Mouse (Mus musculus) liver, adult 10 weeks (tissue): ENCODE measurements around the gene Wdr38. TPM values are rescaled to one million over a fixed set of nuclear protein-coding genes. Genes with fewer than 3 reads are reported as not detected.

Experiments
- polyA plus RNA-seq: library from polyadenylated mRNA; stranded (reverse); fragments of 350-450 nt; fragmentation: Illumina TruSeq; extraction: RNeasy Lipid Tissue Mini Kit (QIAGEN cat#74804); gene quantifications from one replicate; pipeline ENCODE4 v1.2.3, GENCODE M21; 2014; ENCODE audit warnings: low read depth, low replicate concordance

Gene Wdr38
- not detected for polyA plus RNA-seq

GRCm38 (mm10) chr2:38997386-38998374 is at the start of gene Wdr38:
Gene Wdr38 (plus strand): TSS chr2:38997476.

GRCm38 (mm10) chr2:39004880-39005435 is 7.7 kb downstream of the Wdr38 start, which contains the start of gene Arpc5l:
Gene Arpc5l (plus strand): TSS chr2:39005348.

GRCm38 (mm10) chr2:39005574-39006079 is 8.4 kb downstream of the Wdr38 start, which contains the start of gene Rpl35:
Gene Rpl35 (minus strand): TSS chr2:39005624.

Other genes starting within 250 kb of the Wdr38 start
- 11.6 TPM for gene Nr6a1, start 69.8 kb upstream of the Wdr38 start, polyA plus RNA-seq
- gene Olfml2a, start 65.5 kb upstream of the Wdr38 start, polyA plus RNA-seq: 0.13 TPM
- 104 TPM for gene Arpc5l, start 7.9 kb downstream of the Wdr38 start, polyA plus RNA-seq
- gene Rpl35, start 8.1 kb downstream of the Wdr38 start, polyA plus RNA-seq: 32.2 TPM
- gene Golga1, start 68.1 kb downstream of the Wdr38 start, polyA plus RNA-seq: 20.5 TPM
- gene Scai, start 193.3 kb downstream of the Wdr38 start, polyA plus RNA-seq: 3.0 TPM
- gene Ppp6c, start 229.0 kb downstream of the Wdr38 start, polyA plus RNA-seq: 79.7 TPM